Mouse (Mus musculus) ES-Bruce4 (cell line): ENCODE measurements around the gene Gucd1.

Experiments used
- CTCF ChIP-seq: IDR thresholded peaks from one replicate; pipeline ENCODE4 v1.8.1; 2011; ENCODE audit warnings: low read depth, low read length
- EP300 ChIP-seq: IDR thresholded peaks from 2 replicates; pipeline ENCODE4 v1.6.1; 2011; ENCODE audit warnings: low read depth, low read length; ENCODE audit not compliant: insufficient read depth
- POLR2A ChIP-seq: IDR thresholded peaks from one replicate; pipeline ENCODE4 v1.8.1; 2011; ENCODE audit warnings: low read length; ENCODE audit not compliant: insufficient read depth

- TF ChIP-seq POLR2A (no peak), CTCF (no peak), EP300 (no peak)
These were observed 76.0 kb downstream of the Gucd1 start for GRCm38 (mm10) chr10:75441800-75442199.
